Mouse (Mus musculus): ENCODE measurements around the gene Arpc5l.

- no peak for TF ChIP-seq CTCF (IDR thresholded peaks at IDR 0.05; ENCODE audit: insufficient read depth, low read depth, low read length)
- no peak for TF ChIP-seq POLR2A (IDR thresholded peaks at IDR 0.05; ENCODE audit: insufficient read depth, low read depth, low read length)
These were observed 12.7 kb upstream of the Arpc5l start for GRCm38 (mm10) chr2:38992452-38992851.
